8 mouse cellular contexts compared by ENCODE assay signal in the genomic region with DNA sequence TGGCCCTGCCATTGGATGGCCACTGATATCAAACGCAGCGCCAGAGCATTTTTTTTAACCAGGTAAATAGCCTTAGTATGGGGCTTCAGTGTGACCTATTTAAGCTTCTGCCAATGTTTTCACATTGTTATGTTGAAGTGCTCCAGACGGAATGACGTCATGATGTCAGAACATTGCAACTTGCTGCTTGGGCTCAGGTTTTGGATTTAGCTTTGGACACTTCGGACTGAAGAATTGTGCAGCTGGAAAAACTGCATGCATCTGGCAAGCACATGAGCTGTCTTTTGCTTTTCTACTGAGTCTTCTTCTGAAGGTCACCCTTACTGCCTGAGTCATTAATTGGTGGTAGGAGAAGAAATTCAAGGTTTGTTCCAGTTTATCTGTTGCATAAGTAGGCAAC. TPM values are rescaled to one million over a fixed set of nuclear protein-coding genes. Genes with fewer than 3 reads are reported as not detected.
DNase-seq lines count a peak whose midpoint lies in the region; ATAC-seq lines count a peak whose summit lies in the region.

No protein-coding gene starts in this region.

- H3K9me3 ChIP-seq in hindbrain, embryonic 16.5 days (ENCODE audit: control insufficient read depth, low read length) = no peaks in the 10 kb centered on the region

- H3K9ac ChIP-seq in hindbrain, embryonic 16.5 days (ENCODE audit: low read depth, low read length) = no peak overlapping the region

- 0 out of 2 replicates have a peak, but pooled peaks cover 2% of the 10 kb centered on the region for H3K36me3 ChIP-seq in hindbrain, embryonic 16.5 days (ENCODE audit: control insufficient read depth, insufficient read depth, low read length)

- peaks cover 19% of the 10 kb centered on the region for H3K4me1 ChIP-seq in hindbrain, embryonic 16.5 days (ENCODE audit: control insufficient read depth, insufficient read depth, low read depth, low read length)

- H3K27ac ChIP-seq in hindbrain, embryonic 16.5 days (ENCODE audit: low read depth, low read length) = no peak overlapping the region

- H3K4me2 ChIP-seq in hindbrain, embryonic 16.5 days (ENCODE audit: low read length) = peak overlapping the region; percentile 41

- no peaks in the 10 kb centered on the region for H3K27me3 ChIP-seq in hindbrain, embryonic 16.5 days (replicated peaks; ENCODE audit: control insufficient read depth, insufficient read depth, low read length)

- ATAC-seq in hindbrain, embryonic 16.5 days = no peak
- ATAC-seq in megakaryocyte progenitor cell, adult 5-6 weeks (replicated peaks; ENCODE audit: poor library complexity) = no peak

- no peak overlapping the region for H3K4me3 ChIP-seq in hindbrain, embryonic 16.5 days (ENCODE audit: low read length)

- DNase-seq in gastrocnemius, postnatal 25 days = peak; percentile 11
- DNase-seq in gastrocnemius, postnatal 4 days (ENCODE audit: low spot score in 2 of 2) = no peak
- DNase-seq in 3T3-L1 (ENCODE audit: low read depth, low spot score) = peak; percentile 34
- DNase-seq in cerebellum, postnatal 25 days = peak; percentile 28 to 39
- DNase-seq in kidney, adult 9 months = no peak
- DNase-seq in T-cell, adult 2 months (ENCODE audit: low spot score) = no peak

- WGBS in hindbrain, embryonic 16.5 days = 83% methylated on average over 5 of the region's 5 CpGs

RNA-seq across cellular contexts. Expression of a gene that starts 3.3 kb away (rescaled TPM):
- total RNA-seq in gastrocnemius, postnatal 25 days (2021) = 10 to 100 TPM; 11.5 to 14.8 TPM
- total RNA-seq in gastrocnemius, postnatal 4 days (2021) = 10 to 100 TPM; 28.2 to 28.7 TPM
- polyA plus RNA-seq in hindbrain, embryonic 16.5 days (2015; fragmentation: Nextera tagmentation; extraction: Ambion mirVana) = 8.0 and 11.3 TPM in 2 replicates
- 13.4 and 18.3 TPM in 2 replicates for total RNA-seq in megakaryocyte progenitor cell, adult 5-6 weeks (2015)
- 7.4 and 8.9 TPM in 2 replicates for total RNA-seq in megakaryocyte progenitor cell, adult 5-6 weeks (2017)

Comparison
In these comparisons a context has a peak if more than half of its experiments do, and no peak if none do; other contexts are left out.
1. DNase-seq: peak in gastrocnemius, postnatal 25 days (single experiment), 3T3-L1 (single experiment) and cerebellum, postnatal 25 days (2 of 2); none in gastrocnemius, postnatal 4 days (0 of 2), kidney, adult 9 months (single experiment) and T-cell, adult 2 months (single experiment).